Mouse (Mus musculus) macrophage (primary cell): ENCODE measurements around the gene Ybx2. TPM values are rescaled to one million over a fixed set of nuclear protein-coding genes. Genes with fewer than 3 reads are reported as not detected.

Experiments used
- H3K27ac ChIP-seq: fragments of 350-480 bp; formaldehyde crosslinking; 2 replicates; pipeline ENCODE4 v1.9.0; 2021
- H3K36me3 ChIP-seq: fragments of 350-480 bp; formaldehyde crosslinking; 2 replicates; pipeline ENCODE4 v1.9.0; 2021; ENCODE audit errors: inconsistent target
- H3K4me3 ChIP-seq: fragments of 350-480 bp; formaldehyde crosslinking; 2 replicates; pipeline ENCODE4 v1.9.0; 2021; ENCODE audit errors: inconsistent target
- H3K79me2 ChIP-seq: fragments of 350-480 bp; formaldehyde crosslinking; 2 replicates; pipeline ENCODE4 v1.9.0; 2021; ENCODE audit errors: inconsistent target
- WGBS: methylation state at CpG from one replicate; pipeline ENCODE4 v1.1.7; 2026; ENCODE audit warnings: inconsistent platforms; ENCODE audit not compliant: missing documents; 5-methylcytosine and 5-hydroxymethylcytosine counted together
- polyA plus RNA-seq: library from polyadenylated mRNA; stranded (reverse); fragments of 250-400 nt; gene quantifications from 3 replicates; pipeline ENCODE4 v1.2.4, GENCODE M21; 2018; ENCODE audit warnings: inconsistent platforms

Ybx2 gene
- polyA plus RNA-seq, 1 experiment from 2014 or later: not detected

GRCm38 (mm10) chr11:69936714-69937347 lies 1.2 kb downstream of the Ybx2 start:
- no peak overlapping the region for H3K4me3 ChIP-seq
- 74% methylated on average over 8 of the region's 9 CpGs for WGBS
- no peaks in the 10 kb centered on the region for H3K79me2 ChIP-seq
- no peaks in the 10 kb centered on the region for H3K36me3 ChIP-seq
- H3K27ac ChIP-seq: no peak overlapping the region

GRCm38 (mm10) chr11:69937385-69937784 lies 1.8 kb downstream of the Ybx2 start:
- no peak overlapping the region for H3K4me3 ChIP-seq
- H3K27ac ChIP-seq: no peak overlapping the region
- H3K79me2 ChIP-seq: no peaks in the 10 kb centered on the region
- 52% methylated on average over 4 of the region's 4 CpGs for WGBS
- no peaks in the 10 kb centered on the region for H3K36me3 ChIP-seq

GRCm38 (mm10) chr11:69937834-69938233 lies 2.2 kb downstream of the Ybx2 start:
- H3K27ac ChIP-seq: no peak overlapping the region
- H3K4me3 ChIP-seq: no peak overlapping the region
- 77% methylated on average over 5 of the region's 5 CpGs for WGBS
- H3K79me2 ChIP-seq: no peaks in the 10 kb centered on the region
- no peaks in the 10 kb centered on the region for H3K36me3 ChIP-seq

GRCm38 (mm10) chr11:69938401-69938979 lies 2.9 kb downstream of the Ybx2 start:
- 80% methylated on average over 9 of the region's 9 CpGs for WGBS
- Histone ChIP-seq H3K79me2 (no peaks in the 10 kb centered on the region), H3K36me3 (no peaks in the 10 kb centered on the region), H3K27ac (no peak overlapping the region), H3K4me3 (no peak overlapping the region)

- no peak overlapping the region for H3K27ac ChIP-seq
- WGBS: 83% methylated on average over 5 of the region's 5 CpGs
- H3K79me2 ChIP-seq: no peaks in the 10 kb centered on the region
- H3K36me3 ChIP-seq: no peaks in the 10 kb centered on the region
- no peak overlapping the region for H3K4me3 ChIP-seq
These were observed 3.6 kb downstream of the Ybx2 start for GRCm38 (mm10) chr11:69939181-69939580.

- H3K79me2 ChIP-seq: no peaks in the 10 kb centered on the region
- H3K27ac ChIP-seq: no peak overlapping the region
- 92% methylated on average over 17 of the region's 17 CpGs for WGBS
- H3K4me3 ChIP-seq: no peak overlapping the region
- H3K36me3 ChIP-seq: no peaks in the 10 kb centered on the region
These were observed 4.1 kb downstream of the Ybx2 start for GRCm38 (mm10) chr11:69939731-69940130.

GRCm38 (mm10) chr11:69940962-69941361 lies 5.4 kb downstream of the Ybx2 start:
- Histone ChIP-seq H3K27ac (no peak overlapping the region), H3K79me2 (no peaks in the 10 kb centered on the region), H3K36me3 (no peaks in the 10 kb centered on the region), H3K4me3 (no peak overlapping the region)
- WGBS: 95% methylated on average over 4 of the region's 4 CpGs

- H3K36me3 ChIP-seq: no peaks in the 10 kb centered on the region
- H3K4me3 ChIP-seq: no peak overlapping the region
- H3K27ac ChIP-seq: no peak overlapping the region
- WGBS: 92% methylated on average over 13 of the region's 13 CpGs
- H3K79me2 ChIP-seq: no peaks in the 10 kb centered on the region
These were observed 9.6 kb downstream of the Ybx2 start for GRCm38 (mm10) chr11:69945216-69945615.

GRCm38 (mm10) chr11:69945997-69946891 lies 10.6 kb downstream of the Ybx2 start:
- H3K27ac ChIP-seq: no peak overlapping the region
- H3K4me3 ChIP-seq: no peak overlapping the region
- no peaks in the 10 kb centered on the region for H3K36me3 ChIP-seq
- H3K79me2 ChIP-seq: no peaks in the 10 kb centered on the region
- WGBS: 88% methylated on average over 18 of the region's 18 CpGs

- no peak overlapping the region for H3K27ac ChIP-seq
- H3K79me2 ChIP-seq: no peaks in the 10 kb centered on the region
- H3K36me3 ChIP-seq: no peaks in the 10 kb centered on the region
- H3K4me3 ChIP-seq: no peak overlapping the region
- 29% methylated on average over 29 of the region's 29 CpGs for WGBS
These were observed 11.9 kb downstream of the Ybx2 start for GRCm38 (mm10) chr11:69947337-69948065.

GRCm38 (mm10) chr11:69948066-69948762 lies 12.6 kb downstream of the Ybx2 start, which contains the start of gene Slc2a4:
Gene Slc2a4 (minus strand): TSS chr11:69948188.
- no peaks in the 10 kb centered on the region for H3K36me3 ChIP-seq
- H3K4me3 ChIP-seq: peak within 1 kb of the TSS; percentile 1; the same call in 1 of the 2 replicates
- no peak within 1 kb of the TSS for H3K27ac ChIP-seq
- H3K79me2 ChIP-seq: no peaks in the 10 kb centered on the region
- 2% methylated on average over 29 of the region's 34 CpGs for WGBS

GRCm38 (mm10) chr11:69948763-69949150 lies 13.2 kb downstream of the Ybx2 start:
- WGBS: 2% methylated on average over 13 of the region's 14 CpGs
- Histone ChIP-seq H3K79me2 (no peaks in the 10 kb centered on the region), H3K4me3 (peak overlapping the region; percentile 1; the same call in 1 of the 2 replicates), H3K36me3 (no peaks in the 10 kb centered on the region), H3K27ac (no peak overlapping the region)

GRCm38 (mm10) chr11:69950807-69951459 lies 15.3 kb downstream of the Ybx2 start:
- H3K36me3 ChIP-seq: no peaks in the 10 kb centered on the region
- no peak overlapping the region for H3K27ac ChIP-seq
- H3K4me3 ChIP-seq: no peak overlapping the region
- H3K79me2 ChIP-seq: no peaks in the 10 kb centered on the region
- 58% methylated on average over 4 of the region's 4 CpGs for WGBS
